Mouse (Mus musculus): ENCODE measurements at regions not wholly inside any gene's neighbourhood (a gene's known extent, or its start where the extent isn't known, plus 50 kb on each side); places are given as distances from the start of the nearest gene placed in this dataset.

- peak; percentile 19 for DNase-seq
These were observed 97.5 kb upstream of the Dlx2 start for GRCm38 (mm10) chr2:71644038-71644470.

GRCm38 (mm10) chr2:71647914-71648497, 97.4 kb upstream of the Itga6 start:
- no peak for DNase-seq

- no peak for DNase-seq
These were observed 93.8 kb upstream of the Itga6 start for GRCm38 (mm10) chr2:71651662-71652061.

GRCm38 (mm10) chr2:71652261-71652801, 93.1 kb upstream of the Itga6 start:
- DNase-seq: peak; percentile 17

- no peak for DNase-seq
These were observed 90.5 kb upstream of the Itga6 start for GRCm38 (mm10) chr2:71654817-71655503.

GRCm38 (mm10) chr2:71655504-71656390, 89.7 kb upstream of the Itga6 start:
- peak; percentile 64 for DNase-seq

GRCm38 (mm10) chr2:71656611-71657244, 88.7 kb upstream of the Itga6 start:
- DNase-seq: no peak

- peak; percentile 52 for DNase-seq
These were observed 84.0 kb upstream of the Itga6 start for GRCm38 (mm10) chr2:71661438-71661837.

- DNase-seq: no peak
These were observed 83.4 kb upstream of the Itga6 start for GRCm38 (mm10) chr2:71661986-71662385.

- no peak for DNase-seq
These were observed 82.0 kb upstream of the Itga6 start for GRCm38 (mm10) chr2:71663453-71663852.

- no peak for DNase-seq
These were observed 78.5 kb upstream of the Itga6 start for GRCm38 (mm10) chr2:71666927-71667326.

GRCm38 (mm10) chr2:71667746-71668145, 77.7 kb upstream of the Itga6 start:
- no peak for DNase-seq

GRCm38 (mm10) chr2:71670228-71670790, 75.1 kb upstream of the Itga6 start:
- DNase-seq: no peak

GRCm38 (mm10) chr2:71670882-71671281, 74.5 kb upstream of the Itga6 start:
- peak; percentile 9 for DNase-seq

- DNase-seq: peak; percentile 11
These were observed 72.1 kb upstream of the Itga6 start for GRCm38 (mm10) chr2:71673087-71673920.

- no peak for DNase-seq
These were observed 64.7 kb upstream of the Itga6 start for GRCm38 (mm10) chr2:71680746-71681145.

GRCm38 (mm10) chr2:71681148-71681547, 64.3 kb upstream of the Itga6 start:
- no peak for DNase-seq

GRCm38 (mm10) chr2:71683375-71683774, 62.0 kb upstream of the Itga6 start:
- DNase-seq: no peak

- no peak for DNase-seq
These were observed 60.2 kb upstream of the Itga6 start for GRCm38 (mm10) chr2:71685239-71685638.

- DNase-seq: no peak
These were observed 56.4 kb upstream of the Itga6 start for GRCm38 (mm10) chr2:71689041-71689440.
